Mouse (Mus musculus): ENCODE measurements around the gene Ccs. TPM values are rescaled to one million over a fixed set of nuclear protein-coding genes. Genes with fewer than 3 reads are reported as not detected.
A peak's percentile ranks its signal among the peaks of the same experiment; 100 is the strongest.

The Ccs gene
- polyA plus RNA-seq, 1 experiment = 64.9 TPM

DNA sequence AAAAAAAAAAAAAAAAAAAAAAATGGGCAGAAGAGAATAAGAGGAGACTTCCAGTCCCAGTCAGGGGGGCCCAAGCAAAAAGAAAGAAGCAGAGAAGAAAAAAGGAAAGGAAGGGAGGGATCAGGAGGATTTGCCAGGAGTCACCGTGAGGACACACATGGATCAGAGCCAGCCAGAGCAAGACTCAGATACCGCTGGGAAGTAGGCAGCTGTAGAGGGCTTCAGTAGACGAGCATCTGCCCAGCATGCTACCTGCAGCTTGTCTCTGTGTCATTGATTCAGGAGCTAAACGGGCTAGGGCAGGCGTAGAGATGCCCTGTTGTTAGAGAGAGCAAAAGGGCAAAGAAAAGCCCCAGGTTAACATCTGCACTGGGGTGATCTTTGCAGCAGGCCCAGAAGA is 11.1 kb upstream of the Ccs start:
- no peaks in the 10 kb centered on the region for H3K4me1 ChIP-seq (ENCODE audit: control insufficient read depth, insufficient read depth, insufficient read length, low read length)
- H3K27ac ChIP-seq (replicated peaks; ENCODE audit: low read depth, low read length) = no peak overlapping the region
- H3K4me3 ChIP-seq (ENCODE audit: insufficient read depth, low read depth, low read length) = no peak overlapping the region

DNA sequence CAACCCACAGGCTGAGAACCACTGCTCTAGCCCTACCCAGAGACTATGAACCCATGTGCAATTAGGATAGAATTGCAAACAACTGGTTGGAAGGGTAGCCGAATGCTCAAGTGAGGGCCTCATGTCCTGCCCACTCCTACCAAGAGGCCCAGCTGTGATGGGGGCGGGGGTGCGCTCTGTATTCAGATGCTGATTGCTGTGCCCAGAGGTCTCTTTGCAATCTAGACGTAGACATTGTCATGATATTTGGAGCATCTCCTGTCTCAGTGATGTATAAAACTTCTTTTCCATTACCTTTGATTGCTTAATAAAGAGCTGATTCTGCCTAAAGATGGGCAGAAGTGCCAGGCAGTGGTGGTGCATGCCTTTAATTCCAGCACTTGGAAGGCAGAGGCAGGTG is 10.7 kb upstream of the Ccs start:
- no peaks in the 10 kb centered on the region for H3K4me1 ChIP-seq (ENCODE audit: control insufficient read depth, insufficient read depth, insufficient read length, low read length)
- H3K27ac ChIP-seq (replicated peaks; ENCODE audit: low read depth, low read length) = no peak overlapping the region
- H3K4me3 ChIP-seq (ENCODE audit: insufficient read depth, low read depth, low read length) = no peak overlapping the region

DNA sequence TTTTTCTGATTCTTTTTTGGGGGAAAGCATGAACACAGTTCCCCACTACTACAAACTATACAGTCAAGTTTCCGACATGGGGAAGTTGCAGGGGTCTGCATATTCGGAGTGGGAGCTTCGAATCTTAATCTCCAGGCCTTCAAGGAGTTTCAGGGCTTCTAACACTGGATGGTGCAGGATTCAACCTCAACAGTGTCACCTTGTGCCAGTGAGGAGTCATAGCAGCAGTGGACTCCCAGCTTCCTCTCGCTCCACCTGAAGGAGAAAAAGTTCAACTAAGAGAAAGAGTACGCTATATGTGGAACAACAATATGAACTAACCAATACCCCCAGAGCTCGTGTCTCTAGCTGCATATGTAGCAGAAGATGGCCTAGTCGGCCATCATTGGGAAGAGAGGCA is 8.4 kb upstream of the Ccs start:
- Histone ChIP-seq H3K4me1 (ENCODE audit: control insufficient read depth, insufficient read depth, insufficient read length, low read length) (no peaks in the 10 kb centered on the region), H3K27ac (replicated peaks; ENCODE audit: low read depth, low read length) (no peak overlapping the region), H3K4me3 (ENCODE audit: insufficient read depth, low read depth, low read length) (no peak overlapping the region)

DNA sequence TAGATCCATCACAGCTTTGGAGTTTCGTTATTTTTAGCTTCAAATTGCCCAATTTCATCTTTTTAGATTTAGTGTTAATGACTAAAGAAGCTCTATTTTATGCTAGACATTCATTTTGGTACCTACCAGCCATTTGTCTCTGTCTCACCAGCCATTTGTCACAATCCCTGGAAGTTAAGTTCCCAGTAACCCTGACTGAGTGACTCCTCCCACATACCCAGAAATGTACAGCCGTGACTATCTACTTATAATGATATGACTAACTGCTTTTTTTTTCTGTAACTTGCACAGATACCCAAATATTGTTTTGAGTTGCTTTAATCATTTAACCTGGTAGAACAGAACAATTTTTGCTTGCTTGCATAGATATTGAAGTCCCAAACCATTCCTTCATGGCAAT is 6.7 kb upstream of the Ccs start:
- Histone ChIP-seq H3K4me1 (ENCODE audit: control insufficient read depth, insufficient read depth, insufficient read length, low read length) (no peaks in the 10 kb centered on the region), H3K4me3 (ENCODE audit: insufficient read depth, low read depth, low read length) (no peak overlapping the region), H3K27ac (replicated peaks; ENCODE audit: low read depth, low read length) (no peak overlapping the region)

DNA sequence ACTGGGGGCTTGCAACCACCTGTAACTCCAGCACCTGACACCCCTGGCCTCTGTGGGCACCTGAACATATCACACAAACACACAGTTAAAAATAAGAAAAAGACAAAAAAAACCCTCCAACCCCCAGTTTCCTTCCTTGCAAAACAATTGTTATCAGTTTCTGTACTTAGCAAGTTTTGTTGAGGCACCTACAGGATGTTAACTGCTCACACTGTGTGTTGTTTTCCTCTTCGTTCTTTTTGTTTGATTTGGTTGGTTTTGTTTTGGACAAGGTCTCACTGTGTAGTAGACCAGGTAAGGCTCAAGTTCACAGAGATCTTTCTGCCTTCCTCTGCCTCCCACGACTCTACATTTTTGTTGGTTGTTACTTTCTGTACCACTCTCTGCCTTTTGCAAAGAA is 3.5 kb upstream of the Ccs start:
- no peak overlapping the region for H3K27ac ChIP-seq (replicated peaks; ENCODE audit: low read depth, low read length)
- H3K4me3 ChIP-seq (ENCODE audit: insufficient read depth, low read depth, low read length) = no peak overlapping the region
- no peaks in the 10 kb centered on the region; the same call in 1 of the 2 replicates for H3K4me1 ChIP-seq (ENCODE audit: control insufficient read depth, insufficient read depth, insufficient read length, low read length)

DNA sequence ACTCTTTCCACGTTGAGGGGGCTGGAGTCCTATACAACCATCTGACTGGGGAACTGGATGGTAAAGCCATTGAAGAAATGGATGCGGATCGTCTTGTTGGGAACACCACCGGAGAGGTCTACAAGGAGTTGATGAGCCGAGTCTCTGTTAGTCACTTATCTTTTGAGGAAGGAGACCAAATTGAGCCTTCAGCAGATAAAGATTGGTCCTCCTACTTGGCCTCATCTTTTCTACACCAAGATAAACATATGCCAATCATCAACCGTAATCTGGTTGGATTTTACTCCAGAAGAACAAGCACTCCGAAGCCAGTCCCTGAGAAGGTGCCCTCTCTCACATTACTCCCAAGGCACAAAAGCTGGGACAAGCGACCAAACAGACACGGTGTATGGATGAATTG is 1.7 kb upstream of the Ccs start:
- Histone ChIP-seq H3K4me1 (ENCODE audit: control insufficient read depth, insufficient read depth, insufficient read length, low read length) (peaks cover 3% of the 10 kb centered on the region; the same call in 1 of the 2 replicates), H3K27ac (replicated peaks; ENCODE audit: low read depth, low read length) (no peak overlapping the region), H3K4me3 (ENCODE audit: insufficient read depth, low read depth, low read length) (no peak overlapping the region)

DNA sequence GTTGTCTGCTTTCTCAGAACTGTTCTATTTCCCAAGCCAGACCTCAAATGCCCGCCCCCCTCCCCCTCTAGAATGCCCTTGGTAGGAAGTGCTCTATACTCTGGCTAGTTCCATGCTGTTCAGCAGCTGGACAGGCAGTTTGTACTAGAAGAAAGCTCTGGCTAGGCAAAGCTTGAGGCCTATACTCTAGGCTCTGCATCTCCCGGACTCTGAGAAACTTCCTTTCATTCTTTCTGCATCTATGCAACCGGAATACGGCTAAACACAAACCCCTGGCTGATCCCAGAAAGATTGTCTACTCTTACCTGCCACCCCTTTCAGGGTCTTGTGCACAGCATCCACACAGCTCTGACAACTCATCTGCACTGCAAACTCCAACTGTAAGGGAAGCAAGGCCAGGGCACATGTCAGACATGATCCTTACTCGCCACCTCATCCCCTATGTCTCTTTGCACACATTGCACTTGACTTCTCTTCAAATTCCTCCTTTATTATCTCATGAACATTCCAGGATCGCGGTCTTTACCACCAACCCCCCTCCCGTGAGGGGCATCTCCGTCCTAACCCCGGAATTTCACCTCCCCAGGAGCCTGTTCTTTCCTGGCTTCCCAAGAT is 499 bp downstream of the Ccs start:
- H3K4me3 ChIP-seq (ENCODE audit: insufficient read depth, low read depth, low read length) = peak overlapping the region; percentile 68
- 0 out of 2 replicates have a peak overlapping the region, but pooled peaks have one; percentile 4 for H3K27ac ChIP-seq (replicated peaks; ENCODE audit: low read depth, low read length)
- peaks cover 8% of the 10 kb centered on the region; the same call in 1 of the 2 replicates for H3K4me1 ChIP-seq (ENCODE audit: control insufficient read depth, insufficient read depth, insufficient read length, low read length)

DNA sequence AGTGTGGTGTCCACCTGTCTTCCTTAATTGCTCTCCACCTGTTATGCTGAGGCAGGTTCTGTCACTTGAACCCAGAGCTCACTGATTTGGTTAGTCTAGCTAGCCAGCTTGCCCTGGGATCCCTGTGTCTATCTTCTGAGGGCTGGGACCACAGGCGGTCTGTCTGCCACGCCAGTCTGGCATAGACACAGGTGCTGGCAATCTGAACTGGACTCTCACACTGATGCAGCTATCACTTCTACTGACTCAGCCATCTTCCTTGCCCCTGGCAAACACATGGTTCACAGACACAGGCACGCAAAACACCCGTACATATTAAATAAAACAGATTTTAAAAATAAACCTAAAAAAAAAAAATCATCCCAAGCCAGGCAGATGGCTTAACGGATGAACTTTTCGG is 2.1 kb downstream of the Ccs start:
- H3K27ac ChIP-seq (replicated peaks; ENCODE audit: low read depth, low read length) = no peak overlapping the region
- no peak overlapping the region for H3K4me3 ChIP-seq (ENCODE audit: insufficient read depth, low read depth, low read length)
- peaks cover 8% of the 10 kb centered on the region; the same call in 1 of the 2 replicates for H3K4me1 ChIP-seq (ENCODE audit: control insufficient read depth, insufficient read depth, insufficient read length, low read length)

DNA sequence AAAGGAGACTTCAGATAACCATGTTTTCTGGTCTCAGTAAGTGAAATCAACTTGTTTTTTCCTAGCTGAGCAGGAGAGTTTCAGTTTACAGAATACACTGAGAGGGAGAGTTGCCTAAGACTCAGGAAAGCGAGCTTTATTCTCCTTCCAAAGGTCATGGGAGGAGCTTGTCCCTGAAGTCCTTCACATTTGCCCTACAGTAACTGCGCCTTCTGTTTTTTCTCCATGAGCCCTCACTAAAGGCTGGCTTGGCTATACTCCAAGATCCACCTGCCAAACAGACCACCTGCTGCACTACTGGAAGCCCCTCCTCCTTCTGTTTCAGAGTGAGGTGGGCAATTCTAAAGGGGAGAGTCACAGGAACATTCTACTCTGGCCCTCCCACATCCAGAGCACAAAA is 3.0 kb downstream of the Ccs start:
- peaks cover 8% of the 10 kb centered on the region; the same call in 1 of the 2 replicates for H3K4me1 ChIP-seq (ENCODE audit: control insufficient read depth, insufficient read depth, insufficient read length, low read length)
- H3K4me3 ChIP-seq (ENCODE audit: insufficient read depth, low read depth, low read length) = no peak overlapping the region
- peak overlapping the region; percentile 83 for H3K27ac ChIP-seq (replicated peaks; ENCODE audit: low read depth, low read length)

DNA sequence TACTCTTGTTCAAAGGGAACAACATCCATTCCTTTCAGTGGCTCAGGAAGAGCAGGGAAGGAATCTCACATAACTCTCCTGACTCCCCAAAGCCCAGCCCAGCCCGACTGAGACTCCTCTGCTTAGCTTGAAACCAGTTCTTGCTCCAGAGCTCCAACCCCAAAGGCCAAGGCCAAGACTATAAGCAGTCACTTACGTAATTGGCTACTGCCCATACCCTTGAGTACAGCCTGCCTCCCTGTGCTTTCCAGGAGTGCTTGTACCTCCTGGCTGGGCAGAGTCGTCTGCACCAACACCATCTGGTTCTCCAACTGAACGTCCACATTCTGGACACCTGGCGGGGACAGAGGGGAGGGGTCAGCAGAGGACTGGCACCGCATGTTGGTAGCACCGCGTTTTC is 5.2 kb downstream of the Ccs start:
- no peak overlapping the region for H3K4me3 ChIP-seq (ENCODE audit: insufficient read depth, low read depth, low read length)
- H3K27ac ChIP-seq (replicated peaks; ENCODE audit: low read depth, low read length) = no peak overlapping the region
- peaks cover 8% of the 10 kb centered on the region; the same call in 1 of the 2 replicates for H3K4me1 ChIP-seq (ENCODE audit: control insufficient read depth, insufficient read depth, insufficient read length, low read length)

DNA sequence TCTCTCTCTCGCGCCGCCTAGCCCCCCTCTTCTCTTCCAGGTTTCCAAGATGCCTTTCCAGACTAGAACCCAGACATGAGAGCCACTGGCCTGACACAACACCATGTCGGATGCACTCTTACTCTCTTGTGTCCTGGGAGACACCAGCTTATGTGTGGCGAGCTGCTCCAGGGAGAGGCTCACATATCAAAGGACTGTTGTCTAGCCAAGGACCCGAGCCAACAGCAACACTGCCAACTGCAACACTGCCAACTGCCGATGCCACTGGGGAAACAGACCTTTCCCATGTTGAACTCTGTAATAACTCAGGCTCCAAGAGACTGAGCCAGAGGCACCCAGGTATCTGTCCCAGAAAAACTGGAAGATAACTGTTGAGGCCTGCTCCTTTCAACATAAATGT is 10.0 kb downstream of the Ccs start:
- H3K27ac ChIP-seq (replicated peaks; ENCODE audit: low read depth, low read length) = no peak overlapping the region
- H3K4me1 ChIP-seq (ENCODE audit: control insufficient read depth, insufficient read depth, insufficient read length, low read length) = no peaks in the 10 kb centered on the region
- no peak overlapping the region for H3K4me3 ChIP-seq (ENCODE audit: insufficient read depth, low read depth, low read length)

DNA sequence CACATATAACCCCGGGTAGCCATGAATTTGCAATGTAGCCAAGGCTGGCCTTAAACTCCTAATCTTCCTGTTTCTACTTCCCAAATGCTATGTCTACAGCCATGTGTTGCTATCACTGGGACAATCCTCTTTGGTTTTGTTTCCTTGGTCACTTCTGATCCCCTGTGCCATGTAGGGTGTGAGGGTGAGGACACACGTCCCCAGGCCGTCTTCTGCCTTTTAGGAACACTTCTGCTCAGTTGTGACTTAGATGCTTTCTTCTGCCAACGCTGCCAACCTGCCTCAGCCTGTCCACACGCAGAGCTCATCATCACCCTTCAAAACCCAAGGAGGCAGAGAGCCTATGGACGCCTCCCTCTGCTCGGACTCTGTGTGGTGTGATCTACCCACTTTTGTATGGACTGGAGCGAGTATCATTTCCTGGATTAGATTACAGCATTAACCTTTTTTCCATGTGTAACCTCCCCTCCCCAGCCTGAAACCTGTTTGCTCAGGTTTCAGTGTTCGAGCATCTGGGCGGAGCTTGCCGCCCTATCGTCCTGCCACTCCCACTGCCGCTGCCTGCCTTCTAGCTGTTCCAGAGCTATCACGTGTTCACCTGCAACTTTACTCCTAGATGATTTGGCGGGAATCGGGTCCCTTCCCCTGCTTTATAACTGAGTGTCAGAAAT is 10.6 kb downstream of the Ccs start:
- Histone ChIP-seq H3K4me1 (ENCODE audit: control insufficient read depth, insufficient read depth, insufficient read length, low read length) (no peaks in the 10 kb centered on the region), H3K27ac (replicated peaks; ENCODE audit: low read depth, low read length) (no peak overlapping the region), H3K4me3 (ENCODE audit: insufficient read depth, low read depth, low read length) (no peak overlapping the region)

DNA sequence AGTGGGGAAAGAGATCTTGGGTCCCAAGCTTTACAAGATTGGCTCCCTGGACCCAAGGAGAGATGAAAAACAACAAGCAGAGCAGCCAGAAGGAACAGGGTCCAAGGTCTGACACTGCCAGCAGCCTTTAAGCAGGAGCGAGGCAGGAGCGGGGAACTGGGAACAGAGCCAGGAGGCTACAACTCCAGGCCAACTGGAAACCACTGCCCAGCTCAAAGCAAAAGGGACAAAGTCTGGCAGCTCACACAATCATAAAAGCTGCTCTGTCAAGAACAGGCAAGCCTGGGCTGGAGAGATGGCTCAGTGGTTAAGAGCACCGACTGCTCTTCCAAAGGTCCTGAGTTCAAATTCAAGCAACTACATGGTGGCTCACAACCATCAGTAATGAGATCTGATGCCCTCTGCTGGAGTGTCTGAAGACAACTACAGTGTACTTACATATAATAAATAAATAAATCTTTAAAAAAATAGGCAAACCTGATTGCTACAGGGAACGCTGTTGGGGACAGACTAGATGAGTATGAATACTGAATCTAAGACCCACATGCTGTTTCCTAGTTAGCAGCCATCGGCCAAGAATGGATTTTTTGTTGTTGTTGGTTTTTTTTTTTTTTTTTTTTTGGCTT is 18.3 kb downstream of the Ccs start:
- Histone ChIP-seq H3K27ac (replicated peaks; ENCODE audit: low read depth, low read length) (no peak overlapping the region), H3K4me1 (ENCODE audit: control insufficient read depth, insufficient read depth, insufficient read length, low read length) (no peaks in the 10 kb centered on the region), H3K4me3 (ENCODE audit: insufficient read depth, low read depth, low read length) (no peak overlapping the region)

DNA sequence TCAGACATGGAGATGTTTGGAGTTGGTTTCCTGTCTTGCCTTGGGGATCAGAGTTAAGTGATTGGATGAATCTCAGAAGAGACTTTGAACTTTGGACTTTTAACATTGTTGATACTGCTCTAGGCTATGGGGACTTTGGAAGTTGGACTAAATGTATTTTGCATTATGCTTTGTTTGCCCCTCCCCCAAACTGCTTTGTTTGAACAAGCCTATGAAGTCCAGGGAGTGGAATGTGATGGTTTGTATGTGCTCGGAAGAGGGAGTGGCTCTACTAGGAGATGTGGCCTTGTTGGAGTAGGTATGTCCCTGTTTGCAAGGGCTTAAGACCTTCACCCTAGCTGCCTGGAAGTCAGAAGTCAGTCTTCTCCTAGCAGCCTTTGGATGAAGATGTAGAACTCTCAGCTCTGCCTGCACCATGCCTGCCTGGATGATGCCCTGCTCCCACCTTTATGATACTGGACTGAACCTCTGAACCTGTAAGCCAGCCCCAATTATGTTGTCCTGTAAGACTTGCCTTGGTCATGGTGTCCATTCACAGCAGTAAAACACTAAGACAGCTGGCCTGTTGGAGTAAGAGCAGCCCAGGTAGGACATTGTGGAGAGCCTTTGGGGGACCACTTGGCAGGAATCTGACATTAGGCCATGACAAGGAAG is 21.8 kb downstream of the Ccs start:
- Histone ChIP-seq H3K27ac (replicated peaks; ENCODE audit: low read depth, low read length) (no peak overlapping the region), H3K4me1 (ENCODE audit: control insufficient read depth, insufficient read depth, insufficient read length, low read length) (no peaks in the 10 kb centered on the region), H3K4me3 (ENCODE audit: insufficient read depth, low read depth, low read length) (no peak overlapping the region)

DNA sequence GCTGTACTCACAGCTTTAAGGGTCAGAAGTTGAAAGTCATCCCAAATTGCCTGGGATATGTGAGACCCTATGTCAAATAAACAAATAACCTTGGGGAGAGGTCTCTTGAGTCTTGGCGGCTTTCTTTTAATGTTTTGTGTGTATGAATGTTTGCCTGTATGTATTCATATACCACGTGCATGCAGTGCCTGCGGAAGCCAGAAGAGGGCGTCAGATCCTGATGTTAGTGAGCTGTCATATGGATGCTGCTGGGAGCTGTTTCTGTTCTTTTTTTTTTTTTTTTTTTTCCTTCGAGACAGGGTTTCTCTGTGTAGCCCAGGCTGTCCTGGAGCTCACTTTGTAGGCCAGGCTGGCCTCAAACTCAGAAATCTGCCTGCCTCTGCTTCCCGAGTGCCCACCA is 26.1 kb downstream of the Ccs start:
- Histone ChIP-seq H3K4me1 (ENCODE audit: control insufficient read depth, insufficient read depth, insufficient read length, low read length) (peaks cover 2% of the 10 kb centered on the region), H3K27ac (replicated peaks; ENCODE audit: low read depth, low read length) (no peak overlapping the region), H3K4me3 (ENCODE audit: insufficient read depth, low read depth, low read length) (no peak overlapping the region)
